Mouse (Mus musculus): ENCODE measurements around the gene Kcnab1. TPM values are rescaled to one million over a fixed set of nuclear protein-coding genes. Genes with fewer than 3 reads are reported as not detected.

The Kcnab1 gene
- polyA plus RNA-seq, 1 experiment, result 0.78 TPM

DNA sequence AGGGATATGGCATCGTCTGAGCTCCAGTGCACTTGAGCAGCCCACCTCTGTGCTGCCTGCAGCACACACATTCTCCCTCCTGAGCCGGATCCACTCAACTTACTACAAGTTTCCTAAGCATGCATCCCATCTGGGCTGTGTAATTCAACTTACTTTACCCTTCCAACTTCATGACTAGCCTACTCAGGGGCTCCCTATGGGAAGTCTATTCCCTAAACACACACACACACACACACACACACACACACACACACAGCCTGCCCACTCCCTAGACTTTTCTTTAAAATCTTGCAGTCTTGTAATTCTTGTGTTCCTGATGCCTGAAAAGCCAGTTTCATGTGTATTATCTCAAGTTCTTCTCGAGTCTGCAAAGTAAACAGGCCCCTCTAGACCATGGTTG lies 216.1 kb downstream of the Kcnab1 start:
- TF ChIP-seq POLR2A (IDR thresholded peaks at IDR 0.05; ENCODE audit: borderline replicate concordance, low read depth, low read length) (no peak), CTCF (IDR thresholded peaks at IDR 0.05; ENCODE audit: low read depth, low read length) (no peak)
- H3K27ac ChIP-seq (ENCODE audit: insufficient read depth, low read depth, low read length), result no peak overlapping the region
- H3K4me1 ChIP-seq (ENCODE audit: control insufficient read depth, insufficient read depth, low read length), result no peaks in the 10 kb centered on the region
- no peak overlapping the region for H3K4me3 ChIP-seq (ENCODE audit: insufficient read depth, low read length)

DNA sequence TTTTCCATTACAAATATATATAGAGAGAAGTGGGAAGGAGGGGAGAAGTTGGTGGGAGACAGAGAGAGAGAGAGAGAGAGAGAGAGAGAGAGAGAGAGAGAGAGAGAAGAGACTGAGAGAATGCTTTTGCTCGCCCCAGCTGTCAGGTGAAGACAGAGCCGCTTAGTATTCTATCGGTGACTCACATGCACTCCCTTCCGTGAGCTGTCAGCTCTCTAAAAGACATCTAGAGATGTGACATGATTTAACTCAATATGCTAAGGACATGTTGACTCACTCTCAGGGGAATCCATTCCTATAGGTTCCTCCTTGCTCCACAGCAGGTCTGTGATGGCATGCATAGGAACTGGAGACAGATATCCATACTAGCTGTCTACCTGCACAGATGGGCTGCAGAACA lies 219.6 kb downstream of the Kcnab1 start:
- Histone ChIP-seq H3K27ac (ENCODE audit: insufficient read depth, low read depth, low read length) (no peak overlapping the region), H3K4me3 (ENCODE audit: insufficient read depth, low read length) (no peak overlapping the region), H3K4me1 (ENCODE audit: control insufficient read depth, insufficient read depth, low read length) (no peaks in the 10 kb centered on the region)
- TF ChIP-seq POLR2A (IDR thresholded peaks at IDR 0.05; ENCODE audit: borderline replicate concordance, low read depth, low read length) (no peak), CTCF (IDR thresholded peaks at IDR 0.05; ENCODE audit: low read depth, low read length) (no peak)

DNA sequence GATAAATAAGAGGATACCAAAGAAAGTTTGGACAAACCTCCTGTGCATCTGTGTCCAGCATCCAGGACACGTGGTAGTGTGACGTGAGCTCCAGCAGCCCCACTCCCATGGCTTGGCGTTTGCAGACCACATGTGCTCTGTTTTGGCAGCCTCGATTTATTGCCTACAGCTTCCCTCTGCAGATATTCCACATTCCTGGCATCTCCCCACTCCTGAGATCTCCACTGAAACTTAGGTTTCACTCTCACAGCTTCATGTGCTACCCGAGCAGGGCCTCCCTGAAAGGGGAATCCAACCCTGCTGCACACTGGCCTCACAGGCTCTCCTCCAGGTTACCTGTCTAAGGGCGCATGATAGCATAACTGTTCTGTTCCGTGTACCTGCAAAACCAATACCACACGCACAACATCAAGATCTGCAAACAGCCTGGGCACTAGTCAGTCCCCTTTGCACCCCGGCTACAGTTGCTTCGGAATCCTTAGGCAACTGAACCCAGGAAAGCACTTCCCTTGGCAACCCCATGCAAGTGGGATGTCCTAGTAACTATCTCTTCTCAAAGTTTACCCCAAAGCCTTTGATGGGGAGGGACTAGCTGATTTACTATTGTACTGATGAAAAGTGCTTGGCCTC lies 228.8 kb downstream of the Kcnab1 start:
- Histone ChIP-seq H3K4me1 (ENCODE audit: control insufficient read depth, insufficient read depth, low read length) (no peaks in the 10 kb centered on the region), H3K4me3 (ENCODE audit: insufficient read depth, low read length) (no peak overlapping the region), H3K27ac (ENCODE audit: insufficient read depth, low read depth, low read length) (no peak overlapping the region)
- TF ChIP-seq POLR2A (IDR thresholded peaks at IDR 0.05; ENCODE audit: borderline replicate concordance, low read depth, low read length) (no peak), CTCF (IDR thresholded peaks at IDR 0.05; ENCODE audit: low read depth, low read length) (no peak)

DNA sequence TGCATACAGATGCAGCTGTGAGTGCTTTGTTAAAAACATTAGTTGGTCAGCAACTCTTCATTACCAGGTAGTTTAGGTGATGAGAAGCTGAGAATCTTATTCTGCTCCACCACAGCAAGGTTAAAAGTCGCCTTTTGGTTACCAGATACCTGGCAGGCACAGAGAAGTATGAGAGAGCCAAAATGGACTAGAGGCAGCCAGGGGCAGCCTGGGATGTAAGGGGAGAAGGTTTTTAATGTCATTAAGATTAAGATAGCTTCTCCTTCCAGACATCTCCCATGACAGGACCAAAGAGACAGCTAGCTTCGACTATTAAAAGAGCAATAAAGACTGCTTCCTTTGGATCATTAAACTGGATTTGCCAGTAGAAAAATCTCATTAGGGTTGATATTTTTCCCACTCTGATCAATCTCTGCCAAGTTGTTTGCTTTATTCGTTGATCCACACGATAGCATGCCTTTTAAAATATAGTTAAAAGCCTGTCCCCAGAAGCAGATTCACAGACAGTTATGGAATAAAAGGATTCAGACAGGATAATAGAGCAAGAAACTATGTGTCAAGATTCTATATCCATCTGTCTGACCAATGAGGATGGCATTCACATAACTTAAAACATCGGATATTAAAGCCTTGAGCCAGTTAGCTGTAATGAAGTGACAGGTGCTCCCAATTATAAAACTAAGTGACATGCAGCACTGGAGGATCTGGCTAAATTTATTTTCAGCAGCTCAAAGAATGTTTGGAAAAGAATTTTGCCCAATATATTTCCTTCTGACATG lies 231.2 kb downstream of the Kcnab1 start:
- Histone ChIP-seq H3K4me1 (ENCODE audit: control insufficient read depth, insufficient read depth, low read length) (no peaks in the 10 kb centered on the region), H3K4me3 (ENCODE audit: insufficient read depth, low read length) (no peak overlapping the region), H3K27ac (ENCODE audit: insufficient read depth, low read depth, low read length) (no peak overlapping the region)
- TF ChIP-seq POLR2A (IDR thresholded peaks at IDR 0.05; ENCODE audit: borderline replicate concordance, low read depth, low read length) (no peak), CTCF (IDR thresholded peaks at IDR 0.05; ENCODE audit: low read depth, low read length) (no peak)

DNA sequence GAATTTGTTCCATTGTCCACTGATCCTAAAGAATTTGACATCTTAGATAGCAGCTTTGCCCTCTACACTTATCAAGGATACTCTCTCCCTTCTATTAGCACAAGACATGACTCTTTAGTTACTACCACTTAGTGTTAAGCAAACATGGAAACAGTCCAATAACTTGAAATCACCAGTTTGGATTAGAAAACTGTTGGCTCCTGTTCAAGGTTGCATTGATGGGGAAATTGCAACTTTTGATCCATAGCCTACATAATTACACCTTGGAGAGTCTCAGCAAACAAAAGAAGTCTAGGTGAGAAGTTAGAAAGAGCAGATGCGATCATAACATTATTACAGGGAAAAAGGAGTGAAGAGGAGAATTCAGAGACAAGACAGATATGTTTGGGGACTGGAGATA lies 237.0 kb downstream of the Kcnab1 start:
- TF ChIP-seq POLR2A (IDR thresholded peaks at IDR 0.05; ENCODE audit: borderline replicate concordance, low read depth, low read length) (no peak), CTCF (IDR thresholded peaks at IDR 0.05; ENCODE audit: low read depth, low read length) (no peak)
- Histone ChIP-seq H3K27ac (ENCODE audit: insufficient read depth, low read depth, low read length) (no peak overlapping the region), H3K4me1 (ENCODE audit: control insufficient read depth, insufficient read depth, low read length) (no peaks in the 10 kb centered on the region; the same call in 1 of the 2 replicates), H3K4me3 (ENCODE audit: insufficient read depth, low read length) (no peak overlapping the region)

DNA sequence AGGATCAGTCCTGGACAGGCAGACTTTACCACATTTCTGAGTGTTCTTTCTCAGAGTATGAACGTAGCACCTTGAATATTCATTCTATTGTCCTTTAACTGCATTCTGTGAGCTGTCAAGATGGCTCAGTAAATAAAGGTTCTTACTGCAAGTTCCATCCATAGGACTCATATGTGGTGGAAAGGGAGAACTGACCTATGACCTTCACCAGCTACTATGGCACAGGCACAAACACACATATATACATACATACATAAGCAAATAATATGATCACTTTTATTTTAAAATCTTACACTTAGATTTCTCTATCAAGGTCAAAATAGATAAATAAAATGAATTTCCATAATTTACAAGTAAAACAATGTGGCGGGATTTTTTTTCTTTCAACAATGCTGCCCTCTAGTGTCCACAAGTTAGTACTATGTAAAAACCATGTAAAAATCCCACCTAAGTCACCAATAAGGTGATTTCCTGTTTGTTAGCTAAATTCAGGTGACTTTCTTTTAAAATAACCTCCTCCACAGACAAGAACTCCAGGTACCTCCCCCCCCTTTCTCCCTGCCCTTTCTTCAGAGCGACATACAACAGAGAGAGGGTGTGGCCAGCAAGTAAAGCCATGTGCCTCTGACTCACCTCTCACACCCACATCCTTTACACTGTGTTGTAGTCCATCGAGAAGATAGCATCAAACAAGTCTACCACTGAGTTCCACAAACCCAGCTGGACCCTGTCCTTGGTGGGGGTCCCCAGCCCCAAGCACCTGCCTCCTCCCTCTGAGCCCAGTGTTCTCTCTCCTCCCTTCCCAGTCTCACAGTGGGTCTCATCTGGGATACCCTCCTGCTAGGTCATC lies 243.3 kb downstream of the Kcnab1 start:
- TF ChIP-seq CTCF (IDR thresholded peaks at IDR 0.05; ENCODE audit: low read depth, low read length) (no peak), POLR2A (IDR thresholded peaks at IDR 0.05; ENCODE audit: borderline replicate concordance, low read depth, low read length) (no peak)
- peak overlapping the region; percentile 52; the same call in 1 of the 2 replicates for H3K27ac ChIP-seq (ENCODE audit: insufficient read depth, low read depth, low read length)
- no peak overlapping the region for H3K4me3 ChIP-seq (ENCODE audit: insufficient read depth, low read length)
- H3K4me1 ChIP-seq (ENCODE audit: control insufficient read depth, insufficient read depth, low read length), result peaks cover 27% of the 10 kb centered on the region

DNA sequence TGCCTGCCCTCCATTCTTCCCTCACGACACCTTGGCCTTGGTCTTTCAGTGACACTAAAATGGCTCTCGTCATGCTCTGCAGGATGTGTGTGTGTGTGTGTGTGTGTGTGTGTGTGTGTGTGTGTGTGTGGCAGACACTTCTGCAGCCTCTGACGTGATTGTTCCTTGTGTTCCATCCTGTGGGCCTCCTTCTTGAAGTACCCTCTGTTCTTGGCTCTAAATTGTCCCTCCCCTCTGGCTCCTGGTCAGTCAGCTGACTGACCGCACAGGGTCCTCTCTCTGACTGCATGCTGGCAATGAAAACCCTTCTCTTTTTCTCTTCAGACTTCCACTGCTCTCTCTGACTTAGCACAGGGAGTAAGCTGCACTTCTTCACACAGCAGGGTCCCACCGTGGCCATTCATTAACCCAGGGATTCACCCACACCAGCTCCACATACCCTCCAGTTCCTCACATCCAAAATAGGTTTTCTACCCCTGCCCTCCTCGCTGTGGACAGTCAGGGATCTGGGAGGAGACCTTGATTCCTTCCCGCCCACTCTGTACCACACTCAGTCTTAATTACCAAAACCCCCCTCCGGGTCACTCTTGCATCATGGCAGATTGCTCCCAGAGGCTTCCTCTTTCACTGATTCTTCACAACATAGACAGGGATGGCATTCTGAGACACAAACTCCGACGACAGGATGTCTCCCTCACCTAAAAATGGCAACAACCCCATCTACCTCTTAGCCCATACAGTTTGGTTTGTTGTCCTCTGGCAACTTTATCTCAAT lies 244.3 kb downstream of the Kcnab1 start:
- H3K4me3 ChIP-seq (ENCODE audit: insufficient read depth, low read length), result no peak overlapping the region
- peaks cover 27% of the 10 kb centered on the region for H3K4me1 ChIP-seq (ENCODE audit: control insufficient read depth, insufficient read depth, low read length)

DNA sequence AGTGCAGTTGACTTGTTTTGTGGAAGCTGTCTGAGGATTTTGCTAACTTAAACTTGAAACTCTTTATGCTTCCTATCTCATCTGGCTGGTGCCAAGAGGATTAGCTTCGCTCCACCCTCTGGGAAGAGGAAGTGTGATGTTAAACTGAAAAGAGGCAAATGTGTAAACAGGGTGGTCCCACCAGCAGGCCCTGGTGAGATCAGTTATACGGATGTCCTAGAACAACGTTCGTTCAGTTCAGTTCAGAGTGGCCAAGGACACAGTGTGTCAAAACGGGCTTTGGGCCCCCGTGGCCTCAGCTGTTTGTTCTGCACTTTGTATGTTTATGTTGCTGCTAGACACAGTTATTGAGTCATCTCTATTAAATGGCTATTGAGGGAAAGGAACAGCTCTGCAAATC lies 246.3 kb downstream of the Kcnab1 start:
- no peak for TF ChIP-seq CTCF (IDR thresholded peaks at IDR 0.05; ENCODE audit: low read depth, low read length)
- TF ChIP-seq POLR2A (IDR thresholded peaks at IDR 0.05; ENCODE audit: borderline replicate concordance, low read depth, low read length), result no peak
- peaks cover 27% of the 10 kb centered on the region for H3K4me1 ChIP-seq (ENCODE audit: control insufficient read depth, insufficient read depth, low read length)
- no peak overlapping the region for H3K4me3 ChIP-seq (ENCODE audit: insufficient read depth, low read length)
- H3K27ac ChIP-seq (ENCODE audit: insufficient read depth, low read depth, low read length), result no peak overlapping the region

More for the DNA sequence above, 244.3 kb downstream of the Kcnab1 start:
- no peak for TF ChIP-seq CTCF (IDR thresholded peaks at IDR 0.05; ENCODE audit: low read depth, low read length)
- no peak for TF ChIP-seq POLR2A (IDR thresholded peaks at IDR 0.05; ENCODE audit: borderline replicate concordance, low read depth, low read length)
- no peak overlapping the region for H3K27ac ChIP-seq (ENCODE audit: insufficient read depth, low read depth, low read length)

DNA sequence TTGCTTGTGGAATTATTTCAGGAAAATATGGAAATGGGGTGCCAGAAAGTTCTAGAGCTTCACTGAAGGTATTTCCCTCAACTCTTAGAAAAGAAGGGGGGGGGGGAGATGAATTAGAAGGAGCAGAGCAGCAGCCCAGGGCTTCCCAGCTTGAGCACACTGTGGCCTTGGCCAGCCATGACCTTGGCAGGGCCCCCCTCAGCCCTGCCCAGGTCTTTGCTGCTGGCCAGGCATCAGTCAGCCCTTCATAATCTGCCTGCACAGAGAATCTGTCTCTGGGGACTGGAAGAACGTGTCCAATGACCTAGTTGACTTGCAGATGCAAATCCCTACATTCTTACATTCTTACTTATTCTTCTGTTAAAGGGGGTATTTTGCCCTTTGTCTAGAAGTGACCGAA lies 249.1 kb downstream of the Kcnab1 start:
- H3K4me1 ChIP-seq (ENCODE audit: control insufficient read depth, insufficient read depth, low read length), result peaks cover 13% of the 10 kb centered on the region
- TF ChIP-seq POLR2A (IDR thresholded peaks at IDR 0.05; ENCODE audit: borderline replicate concordance, low read depth, low read length), result no peak
- TF ChIP-seq CTCF (IDR thresholded peaks at IDR 0.05; ENCODE audit: low read depth, low read length), result no peak
- no peak overlapping the region for H3K27ac ChIP-seq (ENCODE audit: insufficient read depth, low read depth, low read length)
- no peak overlapping the region for H3K4me3 ChIP-seq (ENCODE audit: insufficient read depth, low read length)

Measured in bone marrow macrophage, adult 2 months (primary cell).